ENCODE assay signal across 18 mouse cellular contexts in genomic region chr9:111386569-111386968, GRCm38 (mm10). TPM values are rescaled to one million over a fixed set of nuclear protein-coding genes. Genes with fewer than 3 reads are reported as not detected.
DNase-seq lines count a peak whose midpoint lies in the region; ATAC-seq and TF ChIP-seq lines count a peak whose summit lies in the region.
"Had no signal": no experiment of that assay in that cellular context is flagged by ENCODE, and none has a peak within 500 bp of the region (broad histone marks: within the 10 kb centered on the region; RNA-seq: fewer than 3 reads in every experiment).

No protein-coding gene starts in this region.

- no peak overlapping the region for H3K4me3 ChIP-seq in kidney, adult 2 months (ENCODE audit: insufficient read depth, low read depth, low read length)
- H3K4me3 ChIP-seq in intestine, embryonic 16.5 days (ENCODE audit: low read length) = no peak overlapping the region
- H3K4me3 ChIP-seq in midbrain, embryonic 15.5 days = no peak overlapping the region
- H3K4me3 ChIP-seq in forebrain, embryonic 11.5 days (ENCODE audit: low read depth, low read length) = no peak overlapping the region
- H3K4me3 ChIP-seq: erythroblast, embryonic 14.5 days; heart, embryonic 15.5 days; hindbrain, embryonic 10.5 days had no signal

- peak; percentile 33 for DNase-seq in kidney, adult 2 months
- DNase-seq in kidney, postnatal 10 days = no peak
- peak; percentile 9 for DNase-seq in ZHBTc4 (ENCODE audit: low read depth, low spot score)
- DNase-seq in kidney, postnatal 36 days = peak; percentile 9 to 14
- DNase-seq in forebrain, embryonic 11.5 days (ENCODE audit: low spot score) = no peak
- DNase-seq: cerebellum, adult 9-10 months; forebrain, postnatal 0 days; liver; midbrain, embryonic 14.5 days; right cerebral cortex, postnatal 14 days; thymus, adult 2 months had no signal

- TF ChIP-seq POLR2A in kidney, adult 2 months (IDR thresholded peaks at IDR 0.05; ENCODE audit: low read depth, low read length) = no peak

- peak; percentile 54 for ATAC-seq in intestine, embryonic 16.5 days
- ATAC-seq in midbrain, embryonic 15.5 days (replicated peaks) = no peak
- no peak for ATAC-seq in forebrain, embryonic 11.5 days (replicated peaks; ENCODE audit: low FRiP score)
- ATAC-seq: forebrain, postnatal 0 days; inflammation-experienced regulatory T-cells, adult 6 months had no signal

- peaks cover 14% of the 10 kb centered on the region for H3K4me1 ChIP-seq in kidney, adult 2 months (ENCODE audit: control insufficient read depth, insufficient read depth, low read length)
- peaks cover 14% of the 10 kb centered on the region for H3K4me1 ChIP-seq in intestine, embryonic 16.5 days (ENCODE audit: control insufficient read depth, insufficient read depth, low read length)
- peaks cover 11% of the 10 kb centered on the region for H3K4me1 ChIP-seq in midbrain, embryonic 15.5 days
- H3K4me1 ChIP-seq in forebrain, embryonic 11.5 days (replicated peaks; ENCODE audit: control insufficient read depth, insufficient read depth, low read length) = no peaks in the 10 kb centered on the region
- H3K4me1 ChIP-seq: heart, embryonic 15.5 days had no signal

- no peaks in the 10 kb centered on the region for H3K9me3 ChIP-seq in intestine, embryonic 16.5 days (ENCODE audit: control insufficient read depth, low read length)
- H3K9me3 ChIP-seq in midbrain, embryonic 15.5 days = no peaks in the 10 kb centered on the region
- H3K9me3 ChIP-seq in forebrain, embryonic 11.5 days (ENCODE audit: control insufficient read depth, low read length) = no peaks in the 10 kb centered on the region
- H3K9me3 ChIP-seq: heart, embryonic 15.5 days; hindbrain, embryonic 10.5 days had no signal

- H3K27ac ChIP-seq in kidney, adult 2 months (ENCODE audit: insufficient read depth, low read depth, low read length) = peak overlapping the region; percentile 69
- H3K27ac ChIP-seq in intestine, embryonic 16.5 days (ENCODE audit: low read length) = peak overlapping the region; percentile 60
- no peak overlapping the region for H3K27ac ChIP-seq in midbrain, embryonic 15.5 days
- H3K27ac ChIP-seq in forebrain, embryonic 11.5 days (ENCODE audit: low read depth, low read length) = no peak overlapping the region
- H3K27ac ChIP-seq: heart, embryonic 15.5 days; hindbrain, embryonic 10.5 days; macrophage had no signal

- H3K36me3 ChIP-seq in kidney, adult 2 months (ENCODE audit: control insufficient read depth, insufficient read depth, low read length) = no peaks in the 10 kb centered on the region
- H3K36me3 ChIP-seq in intestine, embryonic 16.5 days (ENCODE audit: control insufficient read depth, insufficient read depth, low read length) = no peaks in the 10 kb centered on the region
- H3K36me3 ChIP-seq in midbrain, embryonic 15.5 days (replicated peaks) = 0 out of 2 replicates have a peak, but pooled peaks cover 3% of the 10 kb centered on the region
- H3K36me3 ChIP-seq in forebrain, embryonic 11.5 days (ENCODE audit: control insufficient read depth, insufficient read depth, low read length) = no peaks in the 10 kb centered on the region
- H3K36me3 ChIP-seq: heart, embryonic 15.5 days; hindbrain, embryonic 10.5 days had no signal

- no peak overlapping the region for H3K9ac ChIP-seq in intestine, embryonic 16.5 days (ENCODE audit: low read depth, low read length)
- H3K9ac ChIP-seq in midbrain, embryonic 15.5 days = no peak overlapping the region
- no peak overlapping the region for H3K9ac ChIP-seq in forebrain, embryonic 11.5 days (ENCODE audit: low read length)
- H3K9ac ChIP-seq: forebrain, postnatal 0 days; heart, embryonic 15.5 days had no signal

- no peak overlapping the region for H3K4me2 ChIP-seq in intestine, embryonic 16.5 days (ENCODE audit: low read depth, low read length)
- H3K4me2 ChIP-seq in midbrain, embryonic 15.5 days = no peak overlapping the region
- H3K4me2 ChIP-seq in forebrain, embryonic 11.5 days (ENCODE audit: low read depth, low read length, severe bottlenecking) = no peak overlapping the region
- H3K4me2 ChIP-seq: heart, embryonic 15.5 days had no signal

- no peak for TF ChIP-seq CTCF in kidney, adult 2 months (conservative IDR thresholded peaks at IDR 0.05; ENCODE audit: insufficient read depth, insufficient read length, low read depth, low read length)

- H3K27me3 ChIP-seq in kidney, adult 2 months (replicated peaks; ENCODE audit: control insufficient read depth, insufficient read depth, low read length) = no peaks in the 10 kb centered on the region
- no peaks in the 10 kb centered on the region for H3K27me3 ChIP-seq in intestine, embryonic 16.5 days (replicated peaks; ENCODE audit: control insufficient read depth, insufficient read depth, low read length)
- H3K27me3 ChIP-seq in midbrain, embryonic 15.5 days (replicated peaks) = no peaks in the 10 kb centered on the region
- no peaks in the 10 kb centered on the region for H3K27me3 ChIP-seq in forebrain, embryonic 11.5 days (ENCODE audit: control insufficient read depth, insufficient read depth, low read length)
- H3K27me3 ChIP-seq: heart, embryonic 15.5 days had no signal

- WGBS in kidney, adult 2 months = 42% methylated on average over 2 of the region's 2 CpGs
- 62% methylated on average over 2 of the region's 2 CpGs for WGBS in intestine, embryonic 16.5 days
- 72% methylated on average over 2 of the region's 2 CpGs for WGBS in midbrain, embryonic 15.5 days
- 80% methylated on average over 2 of the region's 2 CpGs for WGBS in forebrain, embryonic 11.5 days

RNA-seq across cellular contexts. Expression of gene Dclk3, which starts 52.3 kb away (rescaled TPM):
- polyA plus RNA-seq in kidney, adult 2 months (2012; rRNA removed) = 21.8 and 22.1 TPM in 2 replicates
- polyA plus RNA-seq in intestine, embryonic 16.5 days (2015; fragmentation: Nextera tagmentation; extraction: Ambion mirVana) = 0.58 and 0.77 TPM in 2 replicates
- 5.9 and 6.8 TPM in 2 replicates for polyA plus RNA-seq in midbrain, embryonic 15.5 days (2015; fragmentation: Nextera tagmentation; extraction: Ambion mirVana)
- 0.20 and 0.28 TPM in 2 replicates for polyA plus RNA-seq in forebrain, embryonic 11.5 days (2014; fragmentation: Nextera tagmentation; extraction: Ambion mirVana)
- polyA plus RNA-seq: erythroblast, embryonic 14.5 days; inflammation-experienced regulatory T-cells, adult 6 months; macrophage had no signal

Comparison
In these comparisons a context has a peak if more than half of its experiments do, and no peak if none do; other contexts are left out.
1. DNase-seq: peak in kidney, adult 2 months (single experiment), ZHBTc4 (single experiment) and kidney, postnatal 36 days (2 of 2); none in kidney, postnatal 10 days (single experiment) and forebrain, embryonic 11.5 days (single experiment).
2. H3K27ac ChIP-seq: peak in kidney, adult 2 months (single experiment) and intestine, embryonic 16.5 days (single experiment); none in midbrain, embryonic 15.5 days (single experiment) and forebrain, embryonic 11.5 days (single experiment).